Mouse (Mus musculus) B cell, adult 2 months (primary cell): ENCODE data around the gene Oog2.
"Not testable (repeated sequence)": the region's sequence is repeated elsewhere in the genome, so short reads cannot be mapped to it uniquely, and the experiment has no call there.

Experiments used
- DNase-seq, 2 experiments: peaks; one replicate each; pipeline ENCODE4 v3.0.0; 2022

Gene Oog2

DNA sequence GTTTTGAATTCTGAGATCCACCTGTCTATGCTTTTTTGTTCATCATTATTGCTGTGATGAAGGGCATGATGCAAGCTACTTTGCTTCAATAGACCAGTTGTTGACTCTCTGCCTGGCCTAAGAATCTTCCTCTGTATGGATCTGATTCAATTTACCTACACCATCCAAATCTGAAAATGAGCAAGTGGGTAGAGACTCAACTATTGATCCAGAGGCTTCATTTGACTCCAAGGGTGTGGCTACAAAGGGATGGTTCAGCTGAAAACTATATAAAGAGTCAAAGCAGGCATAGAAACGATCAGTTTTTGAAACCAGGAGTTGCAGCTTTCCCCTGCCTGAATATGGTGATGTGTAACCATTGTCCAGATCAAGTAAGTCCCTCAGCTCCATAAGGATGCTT is at the start of gene Oog2:
Gene Oog2 (plus strand): TSS at position 301 of the 400 bp plus-strand sequence.
- DNase-seq, result no peak

- DNase-seq, result no peak
Observed at GRCm38 (mm10) chr4:144162563-144162962, 28.0 kb upstream of the Oog2 start, which contains the start of gene Oog3. TSS of gene Oog3 (minus strand) at chr4:144162663.

DNA sequence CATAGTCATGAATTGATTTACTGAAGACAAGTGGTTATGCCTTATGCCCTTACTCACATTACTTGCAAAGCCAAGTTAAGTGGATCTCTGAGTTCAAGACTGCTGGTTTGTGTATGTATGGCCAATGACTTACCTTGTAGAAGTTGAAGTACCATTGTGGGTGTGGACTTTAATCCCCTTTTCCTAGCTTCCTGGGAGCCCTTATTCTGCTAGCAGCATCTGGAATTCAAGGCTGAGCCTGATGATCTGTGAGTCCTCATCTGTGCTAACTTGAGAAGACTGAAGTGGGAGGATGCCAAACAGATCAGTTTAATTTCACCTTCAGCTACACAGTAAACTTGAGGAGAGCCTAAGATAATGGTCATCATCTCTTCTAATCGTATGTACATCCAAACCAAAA is 22.7 kb downstream of the Oog2 start, which contains the start of gene C87977:
Gene C87977 (minus strand): TSS at position 101 of the 400 bp plus-strand sequence.
- DNase-seq, result not testable (repeated sequence)
